Mouse (Mus musculus) embryonic facial prominence, embryonic 11.5 days (tissue): ENCODE measurements around the gene Mtus2. TPM values are rescaled to one million over a fixed set of nuclear protein-coding genes. Genes with fewer than 3 reads are reported as not detected.

Experiments used
- ATAC-seq: fragments of 200-750 bp; cut with Nextera tagmentation; replicated peaks from 2 replicates; pipeline ENCODE4 v1.8.0; 2017; ENCODE audit warnings: low read depth; ENCODE audit not compliant: insufficient number of reproducible peaks, low FRiP score, low TSS enrichment
- DNase-seq: peaks from one replicate; pipeline ENCODE4 v3.0.0-alpha.2; 2015; ENCODE audit warnings: low spot score
- H3K27ac ChIP-seq: fragments of 300-500 bp; sonication (generic); replicated peaks from 2 replicates; pipeline ENCODE4 v1.5.1; 2014; ENCODE audit warnings: mild to moderate bottlenecking, low read depth, low read length, control low read depth
- H3K27me3 ChIP-seq: fragments of 300-500 bp; sonication (generic); 2 replicates; pipeline ENCODE4 v1.6.1; 2014; ENCODE audit warnings: mild to moderate bottlenecking, low read length, moderate library complexity, mixed read lengths; ENCODE audit not compliant: control insufficient read depth, insufficient read depth
- H3K36me3 ChIP-seq: fragments of 300-500 bp; sonication (generic); replicated peaks from 2 replicates; pipeline ENCODE4 v1.6.1; 2014; ENCODE audit warnings: low read depth, mild to moderate bottlenecking, low read length, moderate library complexity, mixed read lengths; ENCODE audit not compliant: control insufficient read depth, insufficient read depth
- H3K4me1 ChIP-seq: fragments of 300-500 bp; sonication (generic); 2 replicates; pipeline ENCODE4 v1.6.1; 2014; ENCODE audit warnings: low read length, mixed read lengths; ENCODE audit not compliant: control insufficient read depth, insufficient read depth
- H3K4me2 ChIP-seq: fragments of 300-500 bp; sonication (generic); 2 replicates; pipeline ENCODE4 v1.6.1; 2014; ENCODE audit warnings: low read depth, mild to moderate bottlenecking, control low read depth, low read length, moderate library complexity
- H3K4me3 ChIP-seq: fragments of 300-500 bp; sonication (generic); 2 replicates; pipeline ENCODE4 v1.5.1; 2014; ENCODE audit warnings: low read depth, low read length, control low read depth
- H3K9ac ChIP-seq: fragments of 300-500 bp; sonication (generic); replicated peaks from 2 replicates; pipeline ENCODE4 v1.6.1; 2014; ENCODE audit warnings: mild to moderate bottlenecking, control low read depth, low read length
- H3K9me3 ChIP-seq: fragments of 300-500 bp; sonication (generic); replicated peaks from 2 replicates; pipeline ENCODE4 v1.6.1; 2016; ENCODE audit warnings: mild to moderate bottlenecking, low read length, inconsistent platforms, mixed read lengths; ENCODE audit not compliant: control insufficient read depth
- WGBS: fragments of 180-500 bp; shearing (Covaris S2); extraction: QIAGEN DNeasy Blood & Tissue Kit; methylation state at CpG from one replicate; pipeline ENCODE4 v1.1.7; 2014; 5-methylcytosine and 5-hydroxymethylcytosine counted together
- polyA plus RNA-seq: library from polyadenylated mRNA; unstranded; fragments of >200 nt; fragmentation: Nextera tagmentation; extraction: Ambion mirVana; gene quantifications from 2 replicates; pipeline ENCODE4 v1.2.1, GENCODE M21; 2014

The Mtus2 gene
- polyA plus RNA-seq, 1 experiment from 2014 or later = 10.6 TPM

DNA sequence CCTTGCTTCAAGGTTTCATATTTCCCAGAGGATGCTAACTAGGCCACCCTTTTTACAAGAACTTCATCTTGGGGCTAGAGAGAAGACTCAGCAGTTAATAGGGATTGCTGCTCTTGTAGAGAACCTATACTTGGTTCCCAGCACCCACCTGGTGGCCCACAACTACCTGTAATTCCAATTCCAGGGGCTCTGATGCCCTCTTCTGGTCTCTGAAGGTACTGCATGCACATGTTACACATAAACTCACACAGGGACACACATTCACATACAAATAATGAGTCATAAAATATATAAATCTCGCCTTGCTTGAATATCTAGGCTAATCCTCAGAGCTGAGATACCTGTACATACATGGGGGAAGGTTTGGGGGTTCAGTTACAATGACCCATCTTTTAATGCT is 228.8 kb downstream of the Mtus2 start:
- DNase-seq = no peak
- Histone ChIP-seq H3K4me1 (no peaks in the 10 kb centered on the region), H3K27ac (no peak overlapping the region), H3K27me3 (no peaks in the 10 kb centered on the region), H3K9ac (no peak overlapping the region), H3K9me3 (peaks cover 3% of the 10 kb centered on the region), H3K36me3 (no peaks in the 10 kb centered on the region), H3K4me3 (no peak overlapping the region), H3K4me2 (no peak overlapping the region)
- ATAC-seq = no peak
- 64% methylated on average over 1 of the region's 1 CpGs for WGBS

DNA sequence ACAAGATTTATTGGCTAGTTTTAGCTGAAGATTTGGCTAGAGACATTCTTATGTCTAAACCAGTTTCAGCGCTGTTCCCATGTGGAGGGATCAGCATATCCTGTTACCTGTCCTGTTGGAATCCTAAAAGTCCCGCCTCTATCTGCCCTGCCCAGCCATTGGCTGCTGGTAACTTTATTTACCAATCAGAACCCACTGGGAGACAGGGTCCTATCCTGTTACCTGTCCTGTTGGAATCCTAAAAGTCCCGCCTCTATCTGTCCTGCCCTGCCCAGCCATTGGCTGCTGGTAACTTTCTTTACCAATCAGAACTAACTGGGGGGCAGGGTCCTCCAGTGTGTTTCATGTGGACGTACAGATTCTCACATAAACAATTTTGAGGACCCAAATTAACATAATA is 234.3 kb downstream of the Mtus2 start:
- 26% methylated on average over 4 of the region's 4 CpGs for WGBS
- DNase-seq (peak; percentile 18), ATAC-seq (0 out of 2 replicates have a peak, but pooled peaks have one; percentile 34)
- no peaks in the 10 kb centered on the region for H3K36me3 ChIP-seq
- no peaks in the 10 kb centered on the region for H3K27me3 ChIP-seq
- no peaks in the 10 kb centered on the region for H3K4me1 ChIP-seq
- H3K4me3 ChIP-seq = no peak overlapping the region
- no peaks in the 10 kb centered on the region for H3K9me3 ChIP-seq
- H3K4me2 ChIP-seq = no peak overlapping the region
- H3K27ac ChIP-seq = no peak overlapping the region
- H3K9ac ChIP-seq = no peak overlapping the region

DNA sequence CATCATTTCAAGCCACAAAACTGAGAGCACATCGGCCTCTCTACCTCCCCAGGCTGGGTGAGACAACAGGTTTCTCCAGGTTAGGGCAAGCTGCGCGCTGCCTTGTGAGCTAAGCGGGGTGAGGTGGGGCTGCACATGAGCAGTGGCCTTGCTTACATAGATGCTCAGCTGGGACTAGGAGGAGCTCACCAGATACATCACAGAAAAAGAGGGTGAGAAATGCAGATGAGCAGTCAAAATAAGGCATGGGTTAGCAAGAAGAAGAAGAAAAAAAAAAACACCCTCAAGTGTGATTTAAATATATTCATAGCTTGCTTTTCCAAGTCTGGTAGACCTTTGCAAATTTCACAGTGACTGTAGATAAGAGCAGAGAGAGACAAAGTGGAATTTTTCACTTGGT is 254.7 kb downstream of the Mtus2 start:
- WGBS = 91% methylated on average over 4 of the region's 4 CpGs
- no peak overlapping the region for H3K9ac ChIP-seq
- H3K4me2 ChIP-seq = no peak overlapping the region
- no peak overlapping the region for H3K4me3 ChIP-seq
- H3K27ac ChIP-seq = no peak overlapping the region
- no peaks in the 10 kb centered on the region for H3K4me1 ChIP-seq
- no peaks in the 10 kb centered on the region for H3K9me3 ChIP-seq
- ATAC-seq = no peak
- no peak for DNase-seq
- no peaks in the 10 kb centered on the region for H3K36me3 ChIP-seq
- no peaks in the 10 kb centered on the region for H3K27me3 ChIP-seq

DNA sequence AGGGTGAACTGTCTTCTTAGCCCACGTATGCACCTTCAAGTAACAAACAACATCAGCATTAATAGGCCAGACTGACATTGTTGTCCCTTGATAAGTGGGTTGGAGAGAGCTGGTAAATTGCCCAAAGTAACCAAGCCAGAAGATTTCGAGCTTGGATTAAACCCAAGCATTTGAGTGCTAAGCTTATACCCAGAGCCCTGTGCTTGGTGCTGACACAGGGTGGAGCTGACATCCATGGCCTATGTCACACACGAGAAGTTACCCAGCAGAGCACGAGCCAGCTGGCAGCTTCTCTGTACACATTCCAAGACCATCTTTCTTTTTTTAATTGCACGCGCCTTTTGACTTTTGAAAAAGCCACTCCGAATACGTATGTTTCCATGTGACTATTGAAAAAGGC is 259.7 kb downstream of the Mtus2 start:
- Histone ChIP-seq H3K9ac (no peak overlapping the region), H3K4me2 (no peak overlapping the region), H3K4me3 (no peak overlapping the region), H3K9me3 (no peaks in the 10 kb centered on the region), H3K27ac (no peak overlapping the region), H3K36me3 (no peaks in the 10 kb centered on the region), H3K27me3 (no peaks in the 10 kb centered on the region), H3K4me1 (no peaks in the 10 kb centered on the region)
- ATAC-seq = no peak
- 88% methylated on average over 8 of the region's 8 CpGs for WGBS
- no peak for DNase-seq

DNA sequence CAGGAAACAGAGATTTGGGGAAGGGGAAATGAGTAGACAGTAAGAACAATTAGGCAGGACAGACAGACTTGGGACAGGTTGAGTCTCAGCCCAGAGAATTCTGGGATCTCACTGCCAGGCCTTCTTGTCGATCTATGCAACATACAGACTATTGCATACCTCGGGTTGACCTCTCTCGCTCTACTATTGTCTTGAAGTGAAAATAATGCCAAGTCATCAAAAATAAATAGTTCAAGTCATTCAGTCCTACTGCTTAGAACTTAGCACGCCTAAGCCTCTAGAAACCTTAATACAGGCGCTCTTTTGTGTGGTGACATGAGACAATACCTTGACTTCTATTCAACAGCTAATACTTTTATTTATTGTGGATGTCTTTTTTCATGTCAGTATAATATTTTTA is 265.8 kb downstream of the Mtus2 start:
- Histone ChIP-seq H3K27me3 (no peaks in the 10 kb centered on the region), H3K36me3 (no peaks in the 10 kb centered on the region), H3K4me2 (no peak overlapping the region), H3K4me1 (no peaks in the 10 kb centered on the region), H3K4me3 (no peak overlapping the region), H3K9me3 (no peaks in the 10 kb centered on the region), H3K9ac (no peak overlapping the region), H3K27ac (no peak overlapping the region)
- ATAC-seq (no peak), DNase-seq (no peak)
- WGBS = 91% methylated on average over 5 of the region's 5 CpGs

DNA sequence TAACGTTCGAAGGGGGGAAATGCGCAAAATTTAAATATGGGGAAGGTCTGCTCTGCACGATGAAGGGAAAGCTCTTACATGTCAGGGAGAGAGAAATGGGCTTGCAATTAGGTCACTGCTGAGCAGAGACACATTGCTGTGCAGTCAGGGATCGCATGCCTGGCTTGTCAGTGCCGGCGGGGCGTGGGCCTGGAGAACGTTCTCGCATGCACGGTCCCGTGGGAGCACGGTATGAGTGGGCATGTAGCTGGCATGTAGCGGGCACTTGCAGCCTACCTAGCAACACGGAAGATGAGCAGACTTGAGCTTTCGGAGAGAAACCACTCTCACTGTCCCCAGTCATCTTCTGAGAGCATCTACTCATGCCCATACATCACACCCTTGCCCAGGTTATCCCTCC is 266.9 kb downstream of the Mtus2 start:
- WGBS = 93% methylated on average over 16 of the region's 16 CpGs
- Histone ChIP-seq H3K9me3 (no peaks in the 10 kb centered on the region), H3K27ac (no peak overlapping the region), H3K9ac (no peak overlapping the region), H3K4me2 (no peak overlapping the region), H3K27me3 (no peaks in the 10 kb centered on the region), H3K4me3 (no peak overlapping the region), H3K4me1 (no peaks in the 10 kb centered on the region), H3K36me3 (no peaks in the 10 kb centered on the region)
- DNase-seq = no peak
- ATAC-seq = no peak

DNA sequence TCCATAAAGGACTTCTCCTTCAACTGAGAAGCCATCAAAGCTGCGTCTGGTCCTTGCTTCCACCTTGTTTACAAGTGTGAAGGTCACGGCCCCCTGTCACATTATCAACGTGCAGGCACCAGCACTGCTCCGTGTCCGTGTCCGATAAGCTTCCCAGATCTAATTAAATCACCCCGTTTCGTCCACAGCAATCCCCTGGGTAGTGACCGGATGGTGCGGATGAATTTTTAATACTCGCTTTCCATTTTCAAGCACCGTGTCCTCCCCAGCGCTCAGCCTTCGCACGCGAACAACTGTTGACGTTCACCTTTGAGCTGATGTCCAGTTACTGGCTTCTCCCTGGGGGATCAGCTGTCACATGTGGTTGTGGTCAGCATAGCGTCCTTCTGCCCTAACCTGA is 276.6 kb downstream of the Mtus2 start:
- no peaks in the 10 kb centered on the region for H3K4me1 ChIP-seq
- no peak overlapping the region for H3K27ac ChIP-seq
- no peaks in the 10 kb centered on the region for H3K36me3 ChIP-seq
- no peaks in the 10 kb centered on the region for H3K27me3 ChIP-seq
- ATAC-seq (no peak), DNase-seq (no peak)
- no peak overlapping the region for H3K4me2 ChIP-seq
- no peaks in the 10 kb centered on the region for H3K9me3 ChIP-seq
- H3K9ac ChIP-seq = no peak overlapping the region
- 82% methylated on average over 18 of the region's 18 CpGs for WGBS
- H3K4me3 ChIP-seq = no peak overlapping the region

DNA sequence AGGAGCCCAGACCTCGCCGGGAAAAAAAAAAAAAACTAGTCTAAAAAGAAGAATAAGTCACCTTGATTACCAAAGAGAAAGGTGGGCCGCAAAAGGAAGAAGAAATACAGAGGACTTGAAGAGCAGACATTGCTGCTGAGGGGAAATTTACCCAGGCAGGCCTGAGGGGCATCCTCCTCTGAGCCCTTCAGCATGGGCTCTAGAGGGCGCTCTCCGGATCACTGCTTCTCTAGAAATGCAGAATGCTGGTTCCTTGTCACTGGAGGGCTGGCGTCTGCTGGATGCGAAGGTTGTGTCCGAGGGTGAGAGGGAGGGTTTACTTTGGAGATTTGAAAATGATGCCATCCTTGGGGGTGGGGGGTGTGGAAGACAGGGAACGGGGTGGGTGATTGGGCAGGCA is 279.5 kb downstream of the Mtus2 start:
- no peak overlapping the region for H3K4me2 ChIP-seq
- no peaks in the 10 kb centered on the region for H3K36me3 ChIP-seq
- no peaks in the 10 kb centered on the region for H3K4me1 ChIP-seq
- 44% methylated on average over 9 of the region's 9 CpGs for WGBS
- no peaks in the 10 kb centered on the region for H3K9me3 ChIP-seq
- DNase-seq = peak; percentile 26
- H3K27ac ChIP-seq = no peak overlapping the region
- no peak for ATAC-seq
- H3K9ac ChIP-seq = no peak overlapping the region
- H3K27me3 ChIP-seq = no peaks in the 10 kb centered on the region
- H3K4me3 ChIP-seq = no peak overlapping the region

DNA sequence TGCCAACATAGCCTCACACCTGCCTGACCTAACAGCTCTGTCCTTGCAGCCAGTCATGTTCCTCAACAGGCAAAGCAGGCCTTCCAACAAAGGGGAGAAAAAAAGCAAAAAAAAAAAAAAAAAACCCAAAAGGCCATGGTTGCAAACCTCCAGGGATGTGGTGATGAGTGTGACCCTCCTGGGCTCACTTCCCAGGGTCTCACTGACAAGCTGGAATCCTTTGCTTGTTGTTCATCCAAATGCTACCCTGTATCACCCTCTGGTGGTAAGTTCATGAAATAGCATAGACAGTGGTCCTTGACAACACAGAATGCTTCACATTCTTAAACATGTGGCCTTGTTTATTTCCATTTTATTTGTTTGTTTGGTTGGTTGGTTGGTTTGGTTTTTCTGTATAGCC is 281.9 kb downstream of the Mtus2 start:
- Histone ChIP-seq H3K27ac (no peak overlapping the region), H3K4me2 (no peak overlapping the region), H3K36me3 (no peaks in the 10 kb centered on the region), H3K4me3 (no peak overlapping the region), H3K27me3 (no peaks in the 10 kb centered on the region), H3K4me1 (no peaks in the 10 kb centered on the region), H3K9me3 (no peaks in the 10 kb centered on the region), H3K9ac (no peak overlapping the region)
- peak; percentile 68 for DNase-seq
- ATAC-seq = no peak
